Mouse (Mus musculus): ENCODE results near the gene Irf2bp2. TPM values are rescaled to one million over a fixed set of nuclear protein-coding genes. Genes with fewer than 3 reads are reported as not detected.
A peak's percentile ranks its signal among the peaks of the same experiment; 100 is the strongest.

Gene Irf2bp2
- total and polyA plus RNA-seq, 2 experiments from 2014 or later = 9.8 to 132 TPM

- Histone ChIP-seq H3K4me3 (ENCODE audit: low read depth, low read length) (0 out of 2 replicates have a peak overlapping the region, but pooled peaks have one; percentile 70), H3K4me2 (ENCODE audit: low read depth, low read length) (peak overlapping the region; percentile 76), H3K36me3 (replicated peaks; ENCODE audit: control insufficient read depth, insufficient read depth, low read length) (peaks cover 10% of the 10 kb centered on the region), H3K9ac (replicated peaks; ENCODE audit: low read depth, low read length) (0 out of 2 replicates have a peak overlapping the region, but pooled peaks have one; percentile 60), H3K9me3 (replicated peaks; ENCODE audit: control insufficient read depth, low read length) (no peaks in the 10 kb centered on the region), H3K27me3 (ENCODE audit: control insufficient read depth, insufficient read depth, low read length) (no peaks in the 10 kb centered on the region), H3K4me1 (ENCODE audit: control insufficient read depth, insufficient read depth) (peaks cover 41% of the 10 kb centered on the region), H3K27ac (ENCODE audit: low read depth) (peak overlapping the region; percentile 98)
- 66% methylated on average over 5 of the region's 5 CpGs for WGBS
- no peak for TF ChIP-seq EP300 (IDR thresholded peaks at IDR 0.05; ENCODE audit: low read depth)
- TF ChIP-seq CTCF (IDR thresholded peaks at IDR 0.05; ENCODE audit: low read depth) = no peak
- DNase-seq (ENCODE audit: low spot score) (no peak), ATAC-seq (ENCODE audit: insufficient read depth, low read depth) (no peak)
Measured at GRCm38 (mm10) chr8:126596721-126597120, 2.9 kb upstream of the Irf2bp2 start.

DNA sequence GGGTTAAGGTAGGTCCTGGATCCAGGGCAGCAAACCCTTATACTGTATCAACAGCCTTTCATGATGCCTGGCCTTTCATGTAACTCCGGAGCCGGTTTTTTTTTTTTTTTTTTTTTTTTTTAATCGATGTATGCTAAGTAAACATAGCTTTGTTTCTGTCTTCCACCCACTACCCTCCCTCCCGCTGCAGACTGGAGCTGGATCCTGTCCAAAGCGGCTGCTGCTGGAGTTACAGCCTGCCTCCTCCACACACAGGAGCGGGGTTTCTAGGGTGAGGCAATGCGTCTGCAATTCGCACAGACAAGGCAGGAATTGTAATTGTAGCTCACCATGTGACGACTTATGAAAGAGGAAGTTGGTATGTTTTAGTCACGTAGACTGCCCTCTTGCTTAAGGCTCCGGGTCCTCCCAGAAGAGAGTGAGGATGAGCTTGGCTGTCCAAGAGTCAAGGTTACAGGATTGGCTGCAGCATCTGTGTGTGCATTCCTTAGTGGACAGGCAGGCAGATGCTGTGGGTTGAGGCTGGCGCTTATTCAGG lies 2.4 kb upstream of the Irf2bp2 start:
- peaks cover 39% of the 10 kb centered on the region for H3K4me1 ChIP-seq (ENCODE audit: control insufficient read depth, insufficient read depth)
- H3K9ac ChIP-seq (replicated peaks; ENCODE audit: low read depth, low read length) = peak overlapping the region; percentile 60
- WGBS = 1% methylated on average over 12 of the region's 12 CpGs
- peak; percentile 96 for DNase-seq (ENCODE audit: low spot score)
- ATAC-seq (ENCODE audit: insufficient read depth, low read depth) = peak; percentile 24
- H3K36me3 ChIP-seq (replicated peaks; ENCODE audit: control insufficient read depth, insufficient read depth, low read length) = peaks cover 15% of the 10 kb centered on the region
- no peak for TF ChIP-seq CTCF (IDR thresholded peaks at IDR 0.05; ENCODE audit: low read depth)
- 0 out of 2 replicates have a peak, but pooled peaks have one; percentile 54 for TF ChIP-seq EP300 (IDR thresholded peaks at IDR 0.05; ENCODE audit: low read depth)
- H3K9me3 ChIP-seq (replicated peaks; ENCODE audit: control insufficient read depth, low read length) = no peaks in the 10 kb centered on the region
- no peaks in the 10 kb centered on the region for H3K27me3 ChIP-seq (ENCODE audit: control insufficient read depth, insufficient read depth, low read length)
- H3K27ac ChIP-seq (ENCODE audit: low read depth) = peak overlapping the region; percentile 98
- H3K4me3 ChIP-seq (ENCODE audit: low read depth, low read length) = peak overlapping the region; percentile 70
- peak overlapping the region; percentile 76 for H3K4me2 ChIP-seq (ENCODE audit: low read depth, low read length)

DNA sequence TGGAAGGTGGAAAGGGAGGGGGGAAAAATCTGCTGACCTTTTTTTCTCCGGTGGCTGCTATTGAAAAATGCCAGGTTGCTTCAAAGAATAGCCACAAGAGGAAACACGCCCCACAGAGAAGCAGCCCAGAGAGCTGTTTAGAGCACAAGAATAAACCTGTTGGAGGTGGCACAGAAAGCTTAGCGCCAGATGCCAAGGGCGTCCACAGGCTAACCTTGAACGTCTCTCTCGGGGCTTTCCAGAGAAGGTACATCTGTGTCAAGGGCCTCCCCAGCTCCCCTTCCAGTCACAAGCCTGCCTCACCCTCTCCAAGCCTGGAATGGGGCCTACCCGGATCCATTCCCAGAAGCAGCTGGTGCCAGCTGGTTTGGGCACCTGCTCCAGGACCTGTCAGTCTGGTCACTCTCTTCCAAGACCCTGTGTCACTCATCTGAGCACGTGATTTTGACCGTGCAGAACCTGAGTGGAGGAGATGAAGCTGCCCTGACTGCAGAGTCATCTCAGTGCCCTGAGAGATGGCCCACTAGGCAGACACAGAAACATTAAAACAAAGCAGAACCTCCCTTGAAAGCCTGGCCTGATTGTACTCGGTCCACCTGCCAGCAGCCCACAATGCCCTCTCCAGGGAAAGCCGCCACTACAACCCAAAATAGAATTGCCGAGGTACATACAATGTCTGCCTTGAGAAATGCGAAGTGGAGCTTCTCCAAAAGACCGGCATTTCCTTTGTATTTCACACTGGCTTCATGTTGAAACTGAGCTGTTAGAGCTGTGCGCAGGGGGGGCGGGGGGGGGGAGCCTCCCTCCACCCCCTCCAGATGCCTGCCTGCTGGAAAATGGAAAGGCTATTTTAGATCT lies 1.6 kb upstream of the Irf2bp2 start:
- Histone ChIP-seq H3K27ac (ENCODE audit: low read depth) (peak overlapping the region; percentile 98), H3K9me3 (replicated peaks; ENCODE audit: control insufficient read depth, low read length) (no peaks in the 10 kb centered on the region), H3K9ac (replicated peaks; ENCODE audit: low read depth, low read length) (peak overlapping the region; percentile 60), H3K36me3 (replicated peaks; ENCODE audit: control insufficient read depth, insufficient read depth, low read length) (peaks cover 20% of the 10 kb centered on the region), H3K4me1 (ENCODE audit: control insufficient read depth, insufficient read depth) (peaks cover 32% of the 10 kb centered on the region), H3K4me2 (ENCODE audit: low read depth, low read length) (peak overlapping the region; percentile 76), H3K4me3 (ENCODE audit: low read depth, low read length) (peak overlapping the region; percentile 70), H3K27me3 (ENCODE audit: control insufficient read depth, insufficient read depth, low read length) (no peaks in the 10 kb centered on the region)
- peak; percentile 25 for ATAC-seq (ENCODE audit: insufficient read depth, low read depth)
- TF ChIP-seq EP300 (IDR thresholded peaks at IDR 0.05; ENCODE audit: low read depth) = peak; percentile 85
- no peak for TF ChIP-seq CTCF (IDR thresholded peaks at IDR 0.05; ENCODE audit: low read depth)
- peak; percentile 91 for DNase-seq (ENCODE audit: low spot score)
- 3% methylated on average over 16 of the region's 16 CpGs for WGBS

DNA sequence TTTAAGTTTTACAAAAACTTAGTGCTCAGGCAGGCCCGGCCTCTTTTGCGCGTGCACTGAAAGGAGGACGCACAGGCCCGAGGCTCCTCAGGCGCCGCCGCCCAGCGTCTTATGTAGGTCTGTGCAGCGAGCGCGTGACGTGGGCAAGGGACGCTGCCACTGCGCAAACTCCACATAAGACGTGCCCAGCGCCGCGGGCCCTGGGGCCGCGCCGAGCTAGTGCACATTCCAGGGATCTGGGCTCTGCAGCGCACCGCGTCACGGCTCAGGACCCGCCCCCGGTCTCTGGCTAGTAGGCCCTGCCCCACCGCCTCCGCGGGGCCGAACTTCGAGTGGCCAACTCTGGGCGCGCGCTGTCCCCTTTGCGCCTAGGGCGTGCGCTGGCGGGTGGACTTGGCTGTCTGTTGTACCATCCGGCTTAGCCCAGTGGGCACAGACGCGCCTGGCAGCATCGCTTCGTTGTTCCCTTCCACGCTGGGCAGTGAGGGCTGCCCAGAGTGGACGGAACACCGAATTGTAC lies 755 bp upstream of the Irf2bp2 start:
- H3K4me1 ChIP-seq (ENCODE audit: control insufficient read depth, insufficient read depth) = peaks cover 32% of the 10 kb centered on the region
- H3K9me3 ChIP-seq (replicated peaks; ENCODE audit: control insufficient read depth, low read length) = no peaks in the 10 kb centered on the region
- TF ChIP-seq CTCF (IDR thresholded peaks at IDR 0.05; ENCODE audit: low read depth) (peak; percentile 18), EP300 (IDR thresholded peaks at IDR 0.05; ENCODE audit: low read depth) (no peak)
- DNase-seq (ENCODE audit: low spot score) = peak; percentile 99
- H3K36me3 ChIP-seq (replicated peaks; ENCODE audit: control insufficient read depth, insufficient read depth, low read length) = peaks cover 27% of the 10 kb centered on the region
- peak overlapping the region; percentile 70 for H3K4me3 ChIP-seq (ENCODE audit: low read depth, low read length)
- H3K27me3 ChIP-seq (ENCODE audit: control insufficient read depth, insufficient read depth, low read length) = no peaks in the 10 kb centered on the region
- under 1% methylated on average over 48 of the region's 48 CpGs for WGBS
- ATAC-seq (ENCODE audit: insufficient read depth, low read depth) = peak; percentile 79
- peak overlapping the region; percentile 96 for H3K9ac ChIP-seq (replicated peaks; ENCODE audit: low read depth, low read length)
- H3K4me2 ChIP-seq (ENCODE audit: low read depth, low read length) = peak overlapping the region; percentile 76
- peak overlapping the region; percentile 98 for H3K27ac ChIP-seq (ENCODE audit: low read depth)

GRCm38 (mm10) chr8:126592771-126593571 lies 815 bp downstream of the Irf2bp2 start:
- Histone ChIP-seq H3K9me3 (replicated peaks; ENCODE audit: control insufficient read depth, low read length) (no peaks in the 10 kb centered on the region), H3K4me2 (ENCODE audit: low read depth, low read length) (peak overlapping the region; percentile 93), H3K4me3 (ENCODE audit: low read depth, low read length) (peak overlapping the region; percentile 98), H3K9ac (replicated peaks; ENCODE audit: low read depth, low read length) (peak overlapping the region; percentile 96), H3K27ac (ENCODE audit: low read depth) (peak overlapping the region; percentile 98), H3K4me1 (ENCODE audit: control insufficient read depth, insufficient read depth) (peaks cover 25% of the 10 kb centered on the region), H3K36me3 (replicated peaks; ENCODE audit: control insufficient read depth, insufficient read depth, low read length) (peaks cover 35% of the 10 kb centered on the region), H3K27me3 (ENCODE audit: control insufficient read depth, insufficient read depth, low read length) (no peaks in the 10 kb centered on the region)
- TF ChIP-seq EP300 (IDR thresholded peaks at IDR 0.05; ENCODE audit: low read depth) (no peak), CTCF (IDR thresholded peaks at IDR 0.05; ENCODE audit: low read depth) (no peak)
- under 1% methylated on average over 73 of the region's 113 CpGs for WGBS
- ATAC-seq (ENCODE audit: insufficient read depth, low read depth) = no peak
- no peak for DNase-seq (ENCODE audit: low spot score)

All from heart, postnatal 0 days (tissue).